Mouse (Mus musculus) ES-E14 (cell line): ENCODE data around the gene Ralgapa2.

ENCODE experiments used
- CHD2 ChIP-seq: IDR thresholded peaks from 2 replicates; pipeline ENCODE4 v1.6.1; 2014; ENCODE audit warnings: mild to moderate bottlenecking, low read depth, low read length, inconsistent platforms
- HCFC1 ChIP-seq: IDR thresholded peaks from 2 replicates; pipeline ENCODE4 v1.6.1; 2012; ENCODE audit warnings: low read length, inconsistent platforms, borderline replicate concordance; ENCODE audit not compliant: insufficient read depth
- MAFK ChIP-seq: IDR thresholded peaks from 2 replicates; pipeline ENCODE4 v1.6.1; 2014; ENCODE audit warnings: mild to moderate bottlenecking, low read depth, low read length, inconsistent platforms; ENCODE audit not compliant: insufficient read depth
- ZNF384 ChIP-seq: IDR thresholded peaks from 2 replicates; pipeline ENCODE4 v1.6.1; 2012; ENCODE audit warnings: low read depth, low read length, inconsistent platforms

DNA sequence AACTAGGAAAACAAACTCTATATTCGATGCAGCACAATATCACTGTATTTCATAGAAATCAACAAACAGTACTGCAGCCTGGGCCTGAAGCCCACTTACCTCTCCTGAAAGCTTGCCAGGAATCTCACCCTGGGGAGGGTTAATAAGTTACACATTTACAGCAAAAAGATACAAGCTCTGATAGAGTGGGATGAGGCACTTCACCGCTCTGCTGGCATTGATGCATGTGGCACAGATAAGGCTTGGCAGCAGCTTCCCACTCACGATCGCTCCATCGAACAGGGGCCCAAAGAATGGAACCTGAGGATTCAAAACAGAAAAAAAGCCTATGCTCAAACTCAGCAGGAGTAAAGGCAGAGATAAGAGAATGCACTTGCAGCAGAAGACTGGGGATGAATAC, 197.4 kb downstream of the Ralgapa2 start:
- TF ChIP-seq HCFC1 (no peak), CHD2 (no peak), MAFK (no peak), ZNF384 (no peak)
